25 mouse cellular contexts compared by ENCODE assay signal in genomic region chr1:55762284-55762683, GRCm38 (mm10).
DNase-seq lines count a peak whose midpoint lies in the region; ATAC-seq lines count a peak whose summit lies in the region.
"Had no signal": no experiment of that assay in that cellular context is flagged by ENCODE, and none has a peak within 500 bp of the region (broad histone marks: within the 10 kb centered on the region; RNA-seq: fewer than 3 reads in every experiment).

No protein-coding gene starts in this region.

- H3K36me3 ChIP-seq in hindbrain, embryonic 13.5 days, result no peaks in the 10 kb centered on the region
- no peaks in the 10 kb centered on the region for H3K36me3 ChIP-seq in hindbrain, embryonic 11.5 days (ENCODE audit: control insufficient read depth, insufficient read depth, low read length)
- no peaks in the 10 kb centered on the region for H3K36me3 ChIP-seq in midbrain, embryonic 15.5 days (replicated peaks)
- no peaks in the 10 kb centered on the region for H3K36me3 ChIP-seq in midbrain, embryonic 13.5 days
- H3K36me3 ChIP-seq in neural tube, embryonic 13.5 days, result no peaks in the 10 kb centered on the region
- H3K36me3 ChIP-seq in splenic B cell, adult 2 months (ENCODE audit: control insufficient read depth, insufficient read depth, low read length, poor library complexity, severe bottlenecking), result no peaks in the 10 kb centered on the region
- H3K36me3 ChIP-seq: embryonic facial prominence, embryonic 10.5 days; embryonic facial prominence, embryonic 13.5 days; forebrain, embryonic 12.5 days; forebrain, embryonic 15.5 days; hindbrain, embryonic 15.5 days had no signal

- no peaks in the 10 kb centered on the region for H3K27me3 ChIP-seq in hindbrain, embryonic 13.5 days
- H3K27me3 ChIP-seq in hindbrain, embryonic 11.5 days (ENCODE audit: control insufficient read depth, insufficient read depth, low read length), result no peaks in the 10 kb centered on the region
- no peaks in the 10 kb centered on the region for H3K27me3 ChIP-seq in midbrain, embryonic 15.5 days (replicated peaks)
- H3K27me3 ChIP-seq in midbrain, embryonic 13.5 days, result no peaks in the 10 kb centered on the region
- H3K27me3 ChIP-seq in neural tube, embryonic 13.5 days, result no peaks in the 10 kb centered on the region
- H3K27me3 ChIP-seq in splenic B cell, adult 2 months (ENCODE audit: control insufficient read depth, insufficient read depth, low read length, poor library complexity, severe bottlenecking), result no peaks in the 10 kb centered on the region
- H3K27me3 ChIP-seq: embryonic facial prominence, embryonic 13.5 days; forebrain, embryonic 12.5 days; forebrain, embryonic 15.5 days; hindbrain, embryonic 15.5 days had no signal

- 60% methylated on average over 5 of the region's 5 CpGs for WGBS in hindbrain, embryonic 13.5 days
- WGBS in hindbrain, embryonic 11.5 days, result 72% methylated on average over 5 of the region's 5 CpGs
- WGBS in midbrain, embryonic 15.5 days, result 58% methylated on average over 5 of the region's 5 CpGs
- WGBS in midbrain, embryonic 13.5 days, result 60% methylated on average over 5 of the region's 5 CpGs
- 73% methylated on average over 5 of the region's 5 CpGs for WGBS in neural tube, embryonic 13.5 days

- no peak for DNase-seq in hindbrain, embryonic 11.5 days (ENCODE audit: low spot score)
- peak; percentile 20 for DNase-seq in splenic B cell, adult 2 months (ENCODE audit: low read depth, low spot score)
- no peak for DNase-seq in testis, postnatal 10 days (ENCODE audit: low spot score)
- DNase-seq: adrenal gland, adult 8-10 months; adrenal gland, postnatal 25 days; cerebellum, adult 11-12 months; cerebellum, adult 8-10 months; cerebellum, postnatal 10 days; cerebellum, postnatal 36 days; embryo, embryonic 11 days; gastrocnemius, adult 2 months; gastrocnemius, postnatal 14 days; heart, adult 11 months had no signal

- no peak overlapping the region for H3K9ac ChIP-seq in hindbrain, embryonic 13.5 days
- H3K9ac ChIP-seq in hindbrain, embryonic 11.5 days (ENCODE audit: low read depth, low read length), result no peak overlapping the region
- no peak overlapping the region for H3K9ac ChIP-seq in midbrain, embryonic 15.5 days
- no peak overlapping the region for H3K9ac ChIP-seq in midbrain, embryonic 13.5 days (replicated peaks)
- H3K9ac ChIP-seq in neural tube, embryonic 13.5 days, result no peak overlapping the region
- H3K9ac ChIP-seq: embryonic facial prominence, embryonic 13.5 days; forebrain, embryonic 12.5 days; forebrain, embryonic 15.5 days; hindbrain, embryonic 15.5 days had no signal

- H3K4me2 ChIP-seq in hindbrain, embryonic 13.5 days, result no peak overlapping the region
- H3K4me2 ChIP-seq in hindbrain, embryonic 11.5 days (replicated peaks; ENCODE audit: low read depth, low read length), result no peak overlapping the region
- H3K4me2 ChIP-seq in midbrain, embryonic 15.5 days, result no peak overlapping the region
- no peak overlapping the region for H3K4me2 ChIP-seq in midbrain, embryonic 13.5 days (replicated peaks)
- no peak overlapping the region for H3K4me2 ChIP-seq in neural tube, embryonic 13.5 days
- H3K4me2 ChIP-seq: embryonic facial prominence, embryonic 13.5 days; forebrain, embryonic 12.5 days; forebrain, embryonic 15.5 days; heart, embryonic 11.5 days; hindbrain, embryonic 15.5 days had no signal

- no peaks in the 10 kb centered on the region for H3K9me3 ChIP-seq in hindbrain, embryonic 13.5 days
- no peaks in the 10 kb centered on the region for H3K9me3 ChIP-seq in hindbrain, embryonic 11.5 days (ENCODE audit: control insufficient read depth, low read length)
- H3K9me3 ChIP-seq in midbrain, embryonic 15.5 days, result no peaks in the 10 kb centered on the region
- H3K9me3 ChIP-seq in midbrain, embryonic 13.5 days, result no peaks in the 10 kb centered on the region
- no peaks in the 10 kb centered on the region for H3K9me3 ChIP-seq in neural tube, embryonic 13.5 days
- H3K9me3 ChIP-seq: embryonic facial prominence, embryonic 10.5 days; embryonic facial prominence, embryonic 13.5 days; forebrain, embryonic 12.5 days; forebrain, embryonic 15.5 days; hindbrain, embryonic 15.5 days had no signal

- peak; percentile 43 for ATAC-seq in hindbrain, embryonic 13.5 days (ENCODE audit: low FRiP score)
- no peak for ATAC-seq in hindbrain, embryonic 11.5 days (ENCODE audit: low FRiP score)
- ATAC-seq in midbrain, embryonic 15.5 days (replicated peaks), result peak; percentile 40; the same call in 1 of the 2 replicates
- ATAC-seq in midbrain, embryonic 13.5 days, result no peak
- ATAC-seq in neural tube, embryonic 13.5 days (ENCODE audit: low read depth), result peak; percentile 65; the same call in 1 of the 2 replicates
- ATAC-seq: activated CD4-positive, CD25-positive, alpha-beta regulatory T cell, adult 4 months; forebrain, embryonic 15.5 days had no signal

- H3K27ac ChIP-seq in hindbrain, embryonic 13.5 days, result no peak overlapping the region
- H3K27ac ChIP-seq in hindbrain, embryonic 11.5 days (ENCODE audit: low read depth, low read length), result no peak overlapping the region
- H3K27ac ChIP-seq in midbrain, embryonic 15.5 days, result no peak overlapping the region
- H3K27ac ChIP-seq in midbrain, embryonic 13.5 days, result no peak overlapping the region
- 0 out of 2 replicates have a peak overlapping the region, but pooled peaks have one; percentile 2 for H3K27ac ChIP-seq in neural tube, embryonic 13.5 days (replicated peaks)
- H3K27ac ChIP-seq: embryonic facial prominence, embryonic 10.5 days; embryonic facial prominence, embryonic 13.5 days; forebrain, embryonic 12.5 days; forebrain, embryonic 15.5 days; gastrocnemius, adult 2 months; hindbrain, embryonic 15.5 days had no signal

- H3K4me1 ChIP-seq in hindbrain, embryonic 13.5 days (replicated peaks), result 0 out of 2 replicates have a peak, but pooled peaks cover 4% of the 10 kb centered on the region
- no peaks in the 10 kb centered on the region for H3K4me1 ChIP-seq in hindbrain, embryonic 11.5 days (replicated peaks; ENCODE audit: control insufficient read depth, insufficient read depth, low read length)
- H3K4me1 ChIP-seq in midbrain, embryonic 15.5 days, result no peaks in the 10 kb centered on the region
- peaks cover 12% of the 10 kb centered on the region for H3K4me1 ChIP-seq in midbrain, embryonic 13.5 days (replicated peaks)
- H3K4me1 ChIP-seq in neural tube, embryonic 13.5 days (replicated peaks), result peaks cover 9% of the 10 kb centered on the region
- H3K4me1 ChIP-seq: embryonic facial prominence, embryonic 10.5 days; embryonic facial prominence, embryonic 13.5 days; forebrain, embryonic 12.5 days; forebrain, embryonic 15.5 days; hindbrain, embryonic 15.5 days had no signal

- H3K4me3 ChIP-seq in hindbrain, embryonic 13.5 days, result no peak overlapping the region
- H3K4me3 ChIP-seq in hindbrain, embryonic 11.5 days (ENCODE audit: low read depth, low read length), result no peak overlapping the region
- H3K4me3 ChIP-seq in midbrain, embryonic 15.5 days, result no peak overlapping the region
- no peak overlapping the region for H3K4me3 ChIP-seq in midbrain, embryonic 13.5 days (replicated peaks)
- no peak overlapping the region for H3K4me3 ChIP-seq in neural tube, embryonic 13.5 days
- H3K4me3 ChIP-seq: embryonic facial prominence, embryonic 10.5 days; embryonic facial prominence, embryonic 13.5 days; erythroblast, embryonic 14.5 days; forebrain, embryonic 12.5 days; forebrain, embryonic 15.5 days; gastrocnemius, adult 2 months; hindbrain, embryonic 15.5 days had no signal

Comparison
In these comparisons a context has a peak if more than half of its experiments do, and no peak if none do; other contexts are left out.
1. ATAC-seq: peak in hindbrain, embryonic 13.5 days (single experiment), midbrain, embryonic 15.5 days (single experiment) and neural tube, embryonic 13.5 days (single experiment); none in hindbrain, embryonic 11.5 days (single experiment) and midbrain, embryonic 13.5 days (single experiment).